Mouse (Mus musculus) liver, embryonic 15.5 days (tissue): ENCODE results near the gene Mapkbp1. TPM values are rescaled to one million over a fixed set of nuclear protein-coding genes. Genes with fewer than 3 reads are reported as not detected.

ENCODE experiments used
- ATAC-seq: fragments of 200-750 bp; cut with Nextera tagmentation; 2 replicates; pipeline ENCODE4 v1.8.0; 2017; ENCODE audit warnings: moderate number of reproducible peaks, mild to moderate bottlenecking, moderate library complexity; ENCODE audit not compliant: insufficient read depth
- H3K27ac ChIP-seq: fragments of 300-500 bp; sonication (generic); replicated peaks from 2 replicates; pipeline ENCODE4 v1.5.1; 2015; ENCODE audit warnings: mild to moderate bottlenecking, inconsistent platforms
- H3K27me3 ChIP-seq: fragments of 300-500 bp; sonication (generic); 2 replicates; pipeline ENCODE4 v1.6.1; 2015; ENCODE audit warnings: mild to moderate bottlenecking, inconsistent platforms
- H3K36me3 ChIP-seq: fragments of 300-500 bp; sonication (generic); replicated peaks from 2 replicates; pipeline ENCODE4 v1.6.1; 2015; ENCODE audit warnings: moderate library complexity, mild to moderate bottlenecking, inconsistent platforms
- H3K4me1 ChIP-seq: fragments of 300-500 bp; sonication (generic); replicated peaks from 2 replicates; pipeline ENCODE4 v1.6.1; 2015; ENCODE audit warnings: inconsistent platforms
- H3K4me2 ChIP-seq: fragments of 300-500 bp; sonication (generic); 2 replicates; pipeline ENCODE4 v1.6.1; 2015; ENCODE audit warnings: moderate library complexity, mild to moderate bottlenecking, inconsistent platforms
- H3K4me3 ChIP-seq: fragments of 300-500 bp; sonication (generic); replicated peaks from 2 replicates; pipeline ENCODE4 v1.5.1; 2015; ENCODE audit warnings: mild to moderate bottlenecking, inconsistent platforms
- H3K9ac ChIP-seq: fragments of 300-500 bp; sonication (generic); 2 replicates; pipeline ENCODE4 v1.6.1; 2015; ENCODE audit warnings: moderate library complexity, mild to moderate bottlenecking, inconsistent platforms
- H3K9me3 ChIP-seq: fragments of 300-500 bp; sonication (generic); replicated peaks from 2 replicates; pipeline ENCODE4 v1.6.1; 2016; ENCODE audit warnings: inconsistent platforms
- WGBS: fragments of 180-500 bp; shearing (Covaris S2); methylation state at CpG from one replicate; pipeline ENCODE4 v1.1.7; 2015; ENCODE audit warnings: mixed read lengths; ENCODE audit not compliant: insufficient replicate concordance; 5-methylcytosine and 5-hydroxymethylcytosine counted together
- polyA plus RNA-seq: library from polyadenylated mRNA; unstranded; fragments of >200 nt; fragmentation: Nextera tagmentation; extraction: Ambion mirVana; gene quantifications from 2 replicates; pipeline ENCODE4 v1.2.1, GENCODE M21; 2015

The Mapkbp1 gene
- polyA plus RNA-seq, 1 experiment from 2014 or later: 0.22 TPM

GRCm38 (mm10) chr2:119992349-119992748 is 19.9 kb downstream of the Mapkbp1 start:
- WGBS: 73% methylated on average over 2 of the region's 2 CpGs
- Histone ChIP-seq H3K9me3 (no peaks in the 10 kb centered on the region), H3K27ac (no peak overlapping the region), H3K27me3 (no peaks in the 10 kb centered on the region), H3K9ac (no peak overlapping the region), H3K4me3 (no peak overlapping the region), H3K36me3 (no peaks in the 10 kb centered on the region), H3K4me2 (no peak overlapping the region), H3K4me1 (peaks cover 6% of the 10 kb centered on the region; the same call in 1 of the 2 replicates)
- ATAC-seq: no peak

DNA sequence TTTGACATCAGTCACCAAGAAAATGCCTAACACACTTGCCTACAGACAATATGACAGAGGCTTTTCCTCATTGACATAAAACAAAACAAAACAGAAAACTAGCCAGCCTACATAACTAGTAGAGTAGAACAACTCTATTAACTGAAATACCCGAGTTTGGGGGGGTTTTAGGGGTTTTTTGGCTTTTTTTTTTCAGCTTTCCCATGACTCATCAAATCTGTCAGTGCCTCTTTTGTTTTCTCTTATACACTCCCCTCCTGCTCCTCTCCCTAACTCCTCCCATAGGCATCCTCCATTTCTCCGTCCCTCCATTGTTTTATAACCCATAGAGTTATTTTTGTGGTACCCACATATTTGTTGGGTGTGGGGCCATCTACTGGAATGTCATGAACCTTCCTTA is 21.0 kb downstream of the Mapkbp1 start:
- WGBS: 44% methylated on average over 2 of the region's 2 CpGs

DNA sequence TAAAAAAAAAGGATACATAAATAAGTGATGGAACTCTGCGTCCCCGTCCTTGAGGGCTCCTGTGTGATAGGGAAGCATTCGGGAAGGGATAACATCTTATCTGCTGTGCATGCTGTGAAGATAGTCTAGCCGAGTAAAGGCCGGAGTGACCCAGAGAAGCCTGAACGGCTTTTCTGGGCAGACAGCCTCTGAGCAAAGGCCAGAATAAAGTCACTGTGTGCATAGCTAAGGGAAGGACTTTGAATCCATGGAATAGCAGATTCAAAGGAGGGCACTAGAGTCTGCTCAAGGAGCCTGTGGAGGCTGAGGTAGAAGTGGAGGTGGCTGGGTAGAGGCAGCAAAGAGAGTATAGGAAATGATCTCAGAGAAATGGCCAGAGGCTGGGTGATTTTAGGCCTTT is 22.3 kb downstream of the Mapkbp1 start:
- no peak for ATAC-seq
- H3K27ac ChIP-seq: no peak overlapping the region
- WGBS: 48% methylated on average over 6 of the region's 6 CpGs

More for the DNA sequence above, 21.0 kb downstream of the Mapkbp1 start:
- no peak overlapping the region for H3K4me3 ChIP-seq
- no peaks in the 10 kb centered on the region for H3K27me3 ChIP-seq
- no peaks in the 10 kb centered on the region for H3K9me3 ChIP-seq
- no peak overlapping the region for H3K4me2 ChIP-seq
- H3K9ac ChIP-seq: no peak overlapping the region
- peaks cover 6% of the 10 kb centered on the region; the same call in 1 of the 2 replicates for H3K4me1 ChIP-seq
- H3K36me3 ChIP-seq: no peaks in the 10 kb centered on the region
- ATAC-seq: no peak
- H3K27ac ChIP-seq: no peak overlapping the region

DNA sequence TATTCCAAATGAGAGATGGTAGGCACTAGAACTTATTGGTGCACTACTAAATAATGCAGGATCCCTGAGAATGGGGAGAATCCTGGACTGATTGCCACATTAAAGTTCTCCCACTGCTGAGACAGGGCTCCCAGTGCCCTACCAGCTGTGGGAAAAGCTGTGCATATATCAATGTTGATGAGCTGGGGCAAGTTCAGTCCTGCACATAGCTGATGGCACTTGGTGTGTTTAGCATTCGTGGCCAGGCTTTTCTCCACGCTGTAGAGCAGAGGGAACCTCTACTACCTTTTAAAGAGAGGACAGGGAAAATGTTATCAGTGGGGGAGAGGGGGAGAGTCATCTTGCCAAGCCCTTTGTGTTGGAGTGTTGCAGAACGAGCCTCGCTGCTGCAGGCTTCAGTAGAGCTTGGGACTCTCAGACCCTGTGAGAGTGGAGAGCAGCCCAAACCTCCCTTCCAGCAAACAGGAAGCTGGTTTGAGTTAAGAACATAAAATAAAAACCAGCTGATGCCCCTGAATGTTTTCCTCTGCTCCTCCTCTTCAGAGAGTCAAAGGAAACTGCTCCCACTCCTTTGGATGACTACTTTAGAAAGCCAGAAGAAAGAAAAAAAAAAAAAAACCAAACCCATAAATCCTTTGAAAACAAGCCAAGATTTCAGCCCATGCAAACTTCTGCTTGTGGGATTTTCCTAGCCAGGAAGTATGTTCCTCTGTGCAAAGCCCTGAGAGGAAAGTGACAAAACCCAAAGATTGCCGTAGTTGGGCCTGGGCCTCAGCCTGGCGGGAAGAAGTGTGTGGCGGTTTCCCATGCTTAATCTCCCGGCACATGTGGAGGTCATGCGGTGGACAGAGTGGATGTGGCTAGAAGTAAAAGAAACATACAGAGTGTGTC is 23.1 kb downstream of the Mapkbp1 start:
- Histone ChIP-seq H3K4me3 (no peak overlapping the region), H3K27ac (no peak overlapping the region; the same call in 1 of the 2 replicates), H3K9ac (no peak overlapping the region), H3K4me1 (peaks cover 7% of the 10 kb centered on the region; the same call in 1 of the 2 replicates), H3K36me3 (no peaks in the 10 kb centered on the region), H3K4me2 (no peak overlapping the region), H3K27me3 (no peaks in the 10 kb centered on the region), H3K9me3 (no peaks in the 10 kb centered on the region)
- no peak for ATAC-seq
- WGBS: 29% methylated on average over 9 of the region's 9 CpGs

More for the DNA sequence above, 22.3 kb downstream of the Mapkbp1 start:
- H3K36me3 ChIP-seq: no peaks in the 10 kb centered on the region
- peaks cover 6% of the 10 kb centered on the region; the same call in 1 of the 2 replicates for H3K4me1 ChIP-seq
- no peaks in the 10 kb centered on the region for H3K27me3 ChIP-seq
- no peak overlapping the region for H3K4me3 ChIP-seq
- H3K9me3 ChIP-seq: no peaks in the 10 kb centered on the region
- H3K9ac ChIP-seq: no peak overlapping the region
- no peak overlapping the region for H3K4me2 ChIP-seq

GRCm38 (mm10) chr2:119997354-119997753 is 24.9 kb downstream of the Mapkbp1 start:
- Histone ChIP-seq H3K9ac (no peak overlapping the region), H3K4me3 (no peak overlapping the region), H3K4me1 (peaks cover 16% of the 10 kb centered on the region; the same call in 1 of the 2 replicates), H3K9me3 (no peaks in the 10 kb centered on the region), H3K27me3 (no peaks in the 10 kb centered on the region), H3K27ac (no peak overlapping the region), H3K36me3 (no peaks in the 10 kb centered on the region), H3K4me2 (no peak overlapping the region)
- WGBS: 67% methylated on average over 4 of the region's 4 CpGs
- no peak for ATAC-seq

DNA sequence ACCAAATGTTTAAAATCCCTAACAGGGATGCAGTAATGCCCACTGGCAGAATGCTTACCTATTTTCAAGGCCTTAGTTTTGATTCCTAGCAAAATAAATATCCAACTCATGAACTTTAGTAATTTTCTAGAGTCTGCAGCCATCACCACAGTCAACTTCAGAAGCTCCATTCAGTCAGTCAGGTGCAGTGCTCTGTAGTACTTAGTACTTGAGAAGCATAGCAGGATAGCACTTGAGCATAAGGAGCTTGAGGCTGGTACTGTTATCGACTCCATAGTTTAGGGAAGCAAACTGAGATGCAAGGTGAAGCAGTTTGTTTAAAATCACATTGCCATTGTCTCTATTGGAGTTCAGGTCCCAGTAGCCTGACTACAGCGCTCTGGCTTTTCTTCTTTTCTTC is 27.2 kb downstream of the Mapkbp1 start:
- no peak for ATAC-seq
- H3K27me3 ChIP-seq: no peaks in the 10 kb centered on the region
- H3K9me3 ChIP-seq: no peaks in the 10 kb centered on the region
- H3K4me3 ChIP-seq: no peak overlapping the region
- H3K27ac ChIP-seq: no peak overlapping the region
- WGBS: 80% methylated on average over 2 of the region's 2 CpGs
- no peak overlapping the region for H3K9ac ChIP-seq
- no peaks in the 10 kb centered on the region for H3K36me3 ChIP-seq
- H3K4me1 ChIP-seq: peaks cover 15% of the 10 kb centered on the region; the same call in 1 of the 2 replicates
- H3K4me2 ChIP-seq: no peak overlapping the region

DNA sequence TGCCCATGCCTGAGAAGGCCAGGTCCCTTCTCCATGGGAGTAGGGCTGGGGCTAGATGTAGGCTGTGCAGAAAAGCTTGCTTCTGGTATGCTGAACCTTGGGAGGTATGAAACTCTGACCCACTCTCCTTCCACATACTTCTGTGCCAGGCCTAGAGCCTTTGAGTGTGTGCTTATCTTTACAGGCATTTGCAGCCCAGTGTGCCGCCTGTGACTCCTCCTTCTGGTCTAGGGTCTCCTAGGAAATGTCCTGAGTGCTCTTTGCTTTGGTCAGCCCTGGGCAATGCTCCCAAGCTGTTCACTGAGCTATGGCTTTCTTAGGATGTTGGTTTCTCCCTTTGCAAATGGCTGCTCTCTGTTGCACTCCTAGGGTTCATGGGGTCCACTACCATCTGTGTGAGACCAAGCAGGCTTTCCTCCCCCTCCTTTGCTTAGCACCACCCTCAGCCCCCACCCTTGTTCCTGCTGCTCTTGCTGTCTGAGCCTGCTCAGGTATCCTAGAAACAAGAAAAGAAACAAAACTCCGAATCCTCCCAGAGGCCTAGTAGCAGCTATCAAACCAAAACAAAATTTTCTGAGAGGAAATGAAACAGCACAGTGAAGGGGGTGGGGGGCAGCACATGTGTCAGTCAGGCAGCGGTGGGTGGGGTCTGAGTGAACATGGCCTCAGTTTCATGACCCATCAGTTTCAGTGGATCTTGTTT is 28.5 kb downstream of the Mapkbp1 start:
- H3K9ac ChIP-seq: no peak overlapping the region
- no peaks in the 10 kb centered on the region for H3K36me3 ChIP-seq
- H3K4me3 ChIP-seq: no peak overlapping the region
- 35% methylated on average over 3 of the region's 3 CpGs for WGBS
- H3K4me2 ChIP-seq: no peak overlapping the region
- 0 out of 2 replicates have a peak, but pooled peaks cover 10% of the 10 kb centered on the region for H3K4me1 ChIP-seq
- no peak overlapping the region for H3K27ac ChIP-seq
- ATAC-seq: no peak
- H3K9me3 ChIP-seq: no peaks in the 10 kb centered on the region
- H3K27me3 ChIP-seq: no peaks in the 10 kb centered on the region

GRCm38 (mm10) chr2:120001956-120002355 is 29.5 kb downstream of the Mapkbp1 start:
- Histone ChIP-seq H3K4me2 (no peak overlapping the region), H3K4me3 (no peak overlapping the region), H3K36me3 (no peaks in the 10 kb centered on the region), H3K27ac (no peak overlapping the region), H3K9ac (no peak overlapping the region), H3K9me3 (no peaks in the 10 kb centered on the region), H3K4me1 (0 out of 2 replicates have a peak, but pooled peaks cover 10% of the 10 kb centered on the region), H3K27me3 (no peaks in the 10 kb centered on the region)
- WGBS: 44% methylated on average over 4 of the region's 4 CpGs
- no peak for ATAC-seq

GRCm38 (mm10) chr2:120003970-120004369 is 31.5 kb downstream of the Mapkbp1 start:
- ATAC-seq: no peak
- no peak overlapping the region for H3K9ac ChIP-seq
- peaks cover 13% of the 10 kb centered on the region; the same call in 1 of the 2 replicates for H3K4me1 ChIP-seq
- 63% methylated on average over 2 of the region's 2 CpGs for whole genome bisulfite sequencing
- no peak overlapping the region for H3K4me3 ChIP-seq
- no peak overlapping the region for H3K4me2 ChIP-seq
- H3K27me3 ChIP-seq: no peaks in the 10 kb centered on the region
- H3K27ac ChIP-seq: no peak overlapping the region
- no peaks in the 10 kb centered on the region for H3K9me3 ChIP-seq
- no peaks in the 10 kb centered on the region for H3K36me3 ChIP-seq

GRCm38 (mm10) chr2:120006696-120007095 is 34.2 kb downstream of the Mapkbp1 start:
- H3K9ac ChIP-seq: no peak overlapping the region
- no peaks in the 10 kb centered on the region for H3K9me3 ChIP-seq
- no peak overlapping the region for H3K27ac ChIP-seq
- peaks cover 3% of the 10 kb centered on the region; the same call in 1 of the 2 replicates for H3K4me1 ChIP-seq
- ATAC-seq: no peak
- H3K4me2 ChIP-seq: no peak overlapping the region
- H3K27me3 ChIP-seq: no peaks in the 10 kb centered on the region
- H3K4me3 ChIP-seq: no peak overlapping the region
- 78% methylated on average over 7 of the region's 7 CpGs for WGBS
- H3K36me3 ChIP-seq: no peaks in the 10 kb centered on the region

GRCm38 (mm10) chr2:120007680-120008210 is 35.2 kb downstream of the Mapkbp1 start:
- no peak overlapping the region for H3K4me3 ChIP-seq
- no peaks in the 10 kb centered on the region for H3K27me3 ChIP-seq
- no peak overlapping the region for H3K9ac ChIP-seq
- ATAC-seq: no peak
- H3K27ac ChIP-seq: no peak overlapping the region
- H3K36me3 ChIP-seq: no peaks in the 10 kb centered on the region
- no peak overlapping the region for H3K4me2 ChIP-seq
- no peaks in the 10 kb centered on the region for H3K9me3 ChIP-seq
- H3K4me1 ChIP-seq: peaks cover 3% of the 10 kb centered on the region
- 71% methylated on average over 4 of the region's 4 CpGs for WGBS
